Mouse (Mus musculus): ENCODE measurements around the gene Sorbs2. TPM values are rescaled to one million over a fixed set of nuclear protein-coding genes. Genes with fewer than 3 reads are reported as not detected.

Sorbs2 gene
- polyA plus RNA-seq, 2 experiments: 3.7 to 6.2 TPM

- H3K27ac ChIP-seq: no peak overlapping the region
- H3K9ac ChIP-seq (replicated peaks): no peak overlapping the region
- no peak for ATAC-seq (ENCODE audit: insufficient read depth)
- no peaks in the 10 kb centered on the region for H3K27me3 ChIP-seq (ENCODE audit: control insufficient read depth, insufficient read depth, low read length)
- DNase-seq (ENCODE audit: low read depth in 3 of 3, low spot score in 3 of 3): no peak
- H3K9me3 ChIP-seq (ENCODE audit: control insufficient read depth, low read length): no peaks in the 10 kb centered on the region
- 55% methylated on average over 5 of the region's 5 CpGs for WGBS (ENCODE audit: insufficient replicate concordance)
- no peaks in the 10 kb centered on the region for H3K4me1 ChIP-seq (replicated peaks; ENCODE audit: control insufficient read depth in 2 of 2, insufficient read depth in 2 of 2, low read length in 1 of 2)
- TF ChIP-seq EP300 (IDR thresholded peaks at IDR 0.05; ENCODE audit: low read depth) (no peak), CTCF (IDR thresholded peaks at IDR 0.05; ENCODE audit: low read depth) (no peak)
- no peak overlapping the region for H3K4me2 ChIP-seq (ENCODE audit: low read depth)
- no peaks in the 10 kb centered on the region for H3K36me3 ChIP-seq (replicated peaks; ENCODE audit: control insufficient read depth, insufficient read depth, low read depth)
- no peak overlapping the region for H3K4me3 ChIP-seq (ENCODE audit: insufficient read depth in 1 of 2, low read depth in 2 of 2, low read length in 2 of 2)
Observed at GRCm38 (mm10) chr8:45725321-45725720, 217.7 kb downstream of the Sorbs2 start.

GRCm38 (mm10) chr8:45729850-45730382, 222.3 kb downstream of the Sorbs2 start:
- Histone ChIP-seq H3K4me1 (replicated peaks; ENCODE audit: control insufficient read depth in 2 of 2, insufficient read depth in 2 of 2, low read length in 1 of 2) (no peaks in the 10 kb centered on the region), H3K9me3 (ENCODE audit: control insufficient read depth, low read length) (no peaks in the 10 kb centered on the region), H3K4me3 (ENCODE audit: insufficient read depth in 1 of 2, low read depth in 2 of 2, low read length in 2 of 2) (no peak overlapping the region), H3K9ac (replicated peaks) (no peak overlapping the region), H3K27ac (no peak overlapping the region), H3K36me3 (replicated peaks; ENCODE audit: control insufficient read depth, insufficient read depth, low read depth) (no peaks in the 10 kb centered on the region), H3K4me2 (ENCODE audit: low read depth) (no peak overlapping the region), H3K27me3 (ENCODE audit: control insufficient read depth, insufficient read depth, low read length) (no peaks in the 10 kb centered on the region)
- DNase-seq (ENCODE audit: low read depth in 3 of 3, low spot score in 3 of 3): no peak
- ATAC-seq (ENCODE audit: insufficient read depth): no peak
- 68% methylated on average over 7 of the region's 7 CpGs for WGBS (ENCODE audit: insufficient replicate concordance)
- TF ChIP-seq CTCF (IDR thresholded peaks at IDR 0.05; ENCODE audit: low read depth) (no peak), EP300 (IDR thresholded peaks at IDR 0.05; ENCODE audit: low read depth) (no peak)

- 49% methylated on average over 5 of the region's 5 CpGs for WGBS (ENCODE audit: insufficient replicate concordance)
- TF ChIP-seq EP300 (IDR thresholded peaks at IDR 0.05; ENCODE audit: low read depth) (no peak), CTCF (IDR thresholded peaks at IDR 0.05; ENCODE audit: low read depth) (no peak)
- Histone ChIP-seq H3K4me1 (replicated peaks; ENCODE audit: control insufficient read depth in 2 of 2, insufficient read depth in 2 of 2, low read length in 1 of 2) (no peaks in the 10 kb centered on the region), H3K4me2 (ENCODE audit: low read depth) (no peak overlapping the region), H3K9me3 (ENCODE audit: control insufficient read depth, low read length) (no peaks in the 10 kb centered on the region), H3K27me3 (ENCODE audit: control insufficient read depth, insufficient read depth, low read length) (no peaks in the 10 kb centered on the region), H3K4me3 (ENCODE audit: insufficient read depth in 1 of 2, low read depth in 2 of 2, low read length in 2 of 2) (no peak overlapping the region), H3K27ac (no peak overlapping the region), H3K9ac (replicated peaks) (no peak overlapping the region), H3K36me3 (replicated peaks; ENCODE audit: control insufficient read depth, insufficient read depth, low read depth) (no peaks in the 10 kb centered on the region)
- DNase-seq (ENCODE audit: low read depth in 3 of 3, low spot score in 3 of 3): no peak
- ATAC-seq (ENCODE audit: insufficient read depth): no peak
Observed at GRCm38 (mm10) chr8:45730795-45731194, 223.2 kb downstream of the Sorbs2 start.

DNA sequence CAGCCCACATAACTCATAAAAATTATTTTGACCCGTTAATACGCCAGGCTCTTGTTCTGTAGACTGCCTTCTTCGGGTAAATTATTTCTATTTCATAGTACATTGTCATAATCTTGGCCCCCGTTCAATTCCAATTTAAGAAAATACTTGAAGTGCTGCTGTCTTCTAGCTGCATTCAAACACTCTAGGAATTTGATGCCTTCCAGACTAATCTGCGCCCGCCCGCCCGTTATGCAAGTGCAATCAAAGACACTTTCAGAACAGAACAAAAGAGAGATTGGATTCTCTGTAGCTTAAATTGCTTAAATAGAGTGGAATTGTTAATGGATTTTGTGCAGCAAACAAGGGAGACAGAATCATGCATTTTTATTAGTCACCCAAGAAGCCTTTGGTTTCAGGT, 226.5 kb downstream of the Sorbs2 start:
- Histone ChIP-seq H3K9ac (replicated peaks) (no peak overlapping the region), H3K27ac (no peak overlapping the region), H3K9me3 (ENCODE audit: control insufficient read depth, low read length) (no peaks in the 10 kb centered on the region), H3K36me3 (replicated peaks; ENCODE audit: control insufficient read depth, insufficient read depth, low read depth) (no peaks in the 10 kb centered on the region), H3K4me1 (replicated peaks; ENCODE audit: control insufficient read depth in 2 of 2, insufficient read depth in 2 of 2, low read length in 1 of 2) (no peaks in the 10 kb centered on the region), H3K4me2 (ENCODE audit: low read depth) (no peak overlapping the region), H3K4me3 (ENCODE audit: insufficient read depth in 1 of 2, low read depth in 2 of 2, low read length in 2 of 2) (no peak overlapping the region), H3K27me3 (ENCODE audit: control insufficient read depth, insufficient read depth, low read length) (no peaks in the 10 kb centered on the region)
- TF ChIP-seq CTCF (IDR thresholded peaks at IDR 0.05; ENCODE audit: low read depth) (no peak), EP300 (IDR thresholded peaks at IDR 0.05; ENCODE audit: low read depth) (no peak)
- 78% methylated on average over 8 of the region's 8 CpGs for WGBS (ENCODE audit: insufficient replicate concordance)
- ATAC-seq (ENCODE audit: insufficient read depth) (no peak), DNase-seq (ENCODE audit: low read depth in 3 of 3, low spot score in 3 of 3) (no peak)

DNA sequence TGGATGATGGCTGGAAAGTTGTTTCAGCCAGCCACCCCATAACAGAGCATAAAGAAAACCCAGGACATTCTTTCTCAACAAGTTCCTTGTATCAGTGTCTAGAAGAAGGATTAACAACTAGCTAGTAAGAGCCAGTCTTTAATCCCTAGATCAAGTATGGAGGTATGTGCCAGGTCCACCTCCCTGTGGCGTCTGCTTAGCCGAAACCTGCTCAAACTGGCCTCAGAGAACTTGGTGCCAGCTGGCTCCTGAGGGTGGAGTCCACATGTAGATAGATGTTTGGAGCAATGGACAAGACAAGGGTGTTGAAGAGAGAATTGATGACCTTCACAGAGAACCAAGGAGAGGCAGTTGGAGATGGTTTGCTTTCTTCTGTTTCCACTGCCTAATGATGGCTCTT, 229.7 kb downstream of the Sorbs2 start:
- WGBS (ENCODE audit: insufficient replicate concordance): 66% methylated on average over 2 of the region's 2 CpGs
- Histone ChIP-seq H3K4me3 (ENCODE audit: insufficient read depth in 1 of 2, low read depth in 2 of 2, low read length in 2 of 2) (no peak overlapping the region), H3K9me3 (ENCODE audit: control insufficient read depth, low read length) (no peaks in the 10 kb centered on the region)

More for the DNA sequence above, 229.7 kb downstream of the Sorbs2 start:
- ATAC-seq (ENCODE audit: insufficient read depth) (no peak), DNase-seq (ENCODE audit: low read depth in 3 of 3, low spot score in 3 of 3) (no peak)
- Histone ChIP-seq H3K27ac (no peak overlapping the region), H3K4me2 (ENCODE audit: low read depth) (no peak overlapping the region), H3K27me3 (ENCODE audit: control insufficient read depth, insufficient read depth, low read length) (no peaks in the 10 kb centered on the region), H3K4me1 (replicated peaks; ENCODE audit: control insufficient read depth in 2 of 2, insufficient read depth in 2 of 2, low read length in 1 of 2) (no peaks in the 10 kb centered on the region), H3K9ac (replicated peaks) (no peak overlapping the region), H3K36me3 (replicated peaks; ENCODE audit: control insufficient read depth, insufficient read depth, low read depth) (no peaks in the 10 kb centered on the region)
- TF ChIP-seq CTCF (IDR thresholded peaks at IDR 0.05; ENCODE audit: low read depth) (no peak), EP300 (IDR thresholded peaks at IDR 0.05; ENCODE audit: low read depth) (no peak)
